Mouse (Mus musculus): ENCODE measurements around the gene Ext2. TPM values are rescaled to one million over a fixed set of nuclear protein-coding genes. Genes with fewer than 3 reads are reported as not detected.

The Ext2 gene
- total RNA-seq, 2 experiments from 2014 or later: 60.2 to 61.4 TPM

GRCm38 (mm10) chr2:93729585-93729984 lies 92.8 kb downstream of the Ext2 start:
- DNase-seq: no peak

DNA sequence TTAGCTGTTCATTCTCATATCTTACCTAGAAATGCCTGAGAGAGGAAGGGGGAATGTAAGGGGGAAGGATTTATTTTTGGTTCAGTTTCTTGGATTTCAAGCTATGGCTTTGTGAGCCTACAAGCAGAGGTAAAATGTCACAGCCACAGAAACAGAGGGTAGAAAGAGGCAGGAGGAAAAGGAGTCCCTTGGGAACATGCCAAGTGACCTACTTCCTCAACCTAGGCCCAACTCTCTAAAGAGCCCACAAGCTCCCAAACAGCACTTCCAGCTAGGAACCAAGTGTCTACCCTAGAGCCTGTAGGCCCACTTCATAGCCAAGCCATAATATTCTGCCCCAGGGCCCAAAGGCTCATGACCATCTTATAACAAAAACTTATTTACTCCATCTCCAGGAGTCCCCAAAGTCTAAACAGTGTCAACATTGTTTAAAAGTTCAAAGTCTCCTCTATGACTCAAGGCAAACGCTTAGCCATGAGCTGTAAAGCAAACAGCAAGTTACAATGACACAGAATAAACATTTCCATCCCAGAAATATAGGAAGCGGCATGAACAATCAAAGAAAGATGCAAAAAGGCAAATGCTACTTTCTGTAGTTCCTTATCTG lies 99.1 kb downstream of the Ext2 start:
- no peak for DNase-seq

GRCm38 (mm10) chr2:93720956-93721355 lies 101.4 kb downstream of the Ext2 start:
- no peak for DNase-seq

DNA sequence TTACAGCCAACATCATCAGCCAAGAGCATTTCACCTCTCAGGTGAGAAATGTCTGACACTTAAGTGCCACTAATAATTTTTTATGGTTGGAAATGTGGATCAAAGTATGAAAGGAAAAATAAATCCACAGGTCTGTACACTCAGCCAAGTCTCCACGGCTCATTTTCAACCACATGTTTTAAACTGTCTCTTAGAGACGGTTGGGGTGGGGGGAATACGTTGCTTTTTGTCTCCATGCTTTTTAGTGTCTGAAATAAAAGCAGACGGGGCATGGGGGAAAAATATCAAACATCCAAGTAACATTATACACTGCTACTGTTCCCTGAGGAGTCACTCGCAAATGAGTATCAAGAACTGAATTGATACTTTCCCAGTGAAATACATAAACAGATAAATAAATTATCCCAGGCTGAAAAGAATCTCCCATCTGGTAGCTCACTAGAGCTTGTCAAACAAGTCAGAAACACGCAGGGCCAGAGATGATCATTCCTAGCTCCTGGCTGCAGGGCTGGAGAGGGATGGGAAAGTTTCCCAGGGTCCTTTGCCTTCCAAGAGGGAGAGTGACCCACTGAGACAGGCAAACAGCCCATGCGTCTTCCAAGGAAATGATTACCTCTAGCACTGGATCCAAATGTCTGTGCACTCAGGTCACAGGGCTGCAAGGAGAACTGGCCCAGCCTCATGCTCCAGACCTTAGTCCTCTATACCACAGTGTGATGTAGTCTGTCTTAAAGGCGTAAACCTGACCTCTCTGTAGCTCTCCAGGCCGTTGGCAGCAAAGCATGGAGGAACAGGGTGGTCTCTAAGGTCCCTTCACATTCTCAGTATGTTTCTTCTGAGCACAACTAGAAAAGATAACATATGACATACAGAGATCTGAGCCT lies 102.3 kb downstream of the Ext2 start:
- DNase-seq: no peak

DNA sequence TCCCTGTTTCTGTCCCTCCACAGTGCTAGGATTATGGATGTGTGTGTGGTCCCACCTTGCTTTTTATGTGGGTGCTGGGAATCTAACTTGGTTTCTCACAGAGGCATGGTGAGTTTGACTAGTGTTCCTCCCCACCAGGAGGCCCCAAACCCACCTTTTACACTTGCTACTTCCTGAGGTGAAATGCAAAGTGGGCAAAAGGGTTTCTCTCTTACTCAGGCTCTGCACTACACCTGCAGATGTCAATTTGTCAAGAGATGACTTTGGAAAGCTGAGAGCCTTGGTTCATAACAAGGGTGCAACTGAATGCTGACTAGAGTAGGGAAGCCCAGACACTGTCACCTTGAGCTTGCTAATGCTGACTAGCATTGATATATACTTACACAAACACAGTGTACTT lies 109.1 kb downstream of the Ext2 start:
- DNase-seq: no peak

DNA sequence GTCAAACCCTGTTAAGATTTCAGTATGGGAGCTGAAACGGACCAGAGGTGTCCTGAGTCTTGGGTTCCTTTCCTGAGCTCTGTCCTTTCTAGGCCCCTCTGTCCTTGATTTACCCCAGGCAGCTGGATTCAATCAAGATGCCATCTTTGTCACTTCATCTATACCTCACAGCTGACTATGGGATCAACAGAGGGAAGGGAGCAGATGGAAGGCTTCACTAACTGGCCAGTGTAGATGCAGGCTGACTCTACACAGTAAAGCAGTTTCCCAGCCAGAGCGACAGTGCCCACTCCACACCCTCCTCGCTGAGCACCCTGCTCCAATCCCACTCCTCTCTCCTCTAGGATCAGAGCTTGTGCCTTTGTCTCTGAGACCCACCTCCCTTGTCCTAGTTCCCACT lies 110.9 kb downstream of the Ext2 start:
- no peak for DNase-seq

GRCm38 (mm10) chr2:93709696-93710095 lies 112.7 kb downstream of the Ext2 start:
- no peak for DNase-seq

DNA sequence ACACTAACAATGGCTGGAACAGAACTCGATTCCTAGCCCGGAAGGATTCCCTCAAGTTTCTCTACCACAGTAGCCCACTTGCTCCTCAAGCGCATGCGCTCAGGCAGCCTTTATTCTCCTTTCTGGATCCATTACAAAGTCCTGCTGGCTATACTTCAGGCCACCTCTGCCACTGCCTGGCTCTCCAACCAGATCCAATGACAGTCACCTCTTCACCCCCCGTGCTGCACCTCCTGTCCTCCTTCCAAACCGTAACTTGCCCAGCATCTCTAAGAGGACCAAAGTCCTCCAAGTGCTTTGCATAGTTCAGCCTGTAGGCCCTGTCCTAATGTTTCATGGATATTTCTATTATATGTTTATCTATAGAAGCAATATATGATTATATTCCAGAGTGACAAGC lies 113.1 kb downstream of the Ext2 start:
- no peak for DNase-seq

GRCm38 (mm10) chr2:93706825-93707224 lies 115.5 kb downstream of the Ext2 start:
- DNase-seq: no peak

- no peak for DNase-seq
Observed at GRCm38 (mm10) chr2:93706407-93706806, 116.0 kb downstream of the Ext2 start.

DNA sequence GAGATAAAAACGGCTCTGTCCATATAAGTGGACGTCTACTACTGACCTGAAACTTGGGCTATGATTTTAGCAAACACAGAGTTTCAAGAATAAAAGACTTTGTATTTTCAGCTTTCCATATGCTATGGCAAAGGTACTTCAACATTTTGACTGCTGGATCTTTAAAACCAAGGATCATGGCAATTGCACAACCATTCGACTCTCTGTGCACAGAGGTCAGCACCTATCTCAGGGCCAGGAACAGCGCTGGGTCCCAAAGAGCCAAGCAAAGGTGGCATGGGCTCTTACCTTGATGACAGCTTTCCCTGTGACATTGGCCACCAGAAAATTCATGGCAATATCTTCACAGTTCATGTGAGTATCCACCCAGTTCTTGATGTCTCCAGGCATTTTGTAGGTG lies 118.2 kb downstream of the Ext2 start:
- no peak for DNase-seq

- no peak for DNase-seq
Observed at GRCm38 (mm10) chr2:93702936-93703926, 119.1 kb downstream of the Ext2 start.

- DNase-seq: no peak
Observed at GRCm38 (mm10) chr2:93699346-93699745, 123.0 kb downstream of the Ext2 start.

GRCm38 (mm10) chr2:93696181-93696641 lies 126.2 kb downstream of the Ext2 start:
- DNase-seq: peak; percentile 20

DNA sequence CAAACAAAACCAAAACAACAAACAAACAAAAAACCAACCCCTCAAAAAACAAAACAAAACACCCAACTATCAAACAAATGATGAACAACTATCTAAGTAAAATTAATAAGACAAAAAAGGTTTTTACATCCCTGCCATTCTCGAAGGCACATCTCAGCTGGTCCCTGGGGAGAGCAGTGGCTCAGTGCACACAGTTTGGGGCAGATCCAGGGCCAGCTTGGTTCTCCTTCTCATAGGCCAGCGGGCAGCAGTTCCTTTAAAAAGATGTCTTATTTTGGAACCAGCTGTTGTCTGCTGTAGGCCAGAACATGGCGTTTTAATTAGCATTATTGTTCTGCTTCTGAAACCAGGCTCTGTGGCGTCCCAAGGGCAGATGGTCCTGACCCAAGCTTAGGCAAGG lies 129.3 kb downstream of the Ext2 start:
- DNase-seq: no peak

- no peak for DNase-seq
Observed at GRCm38 (mm10) chr2:93690064-93690930, 132.1 kb downstream of the Ext2 start.

DNA sequence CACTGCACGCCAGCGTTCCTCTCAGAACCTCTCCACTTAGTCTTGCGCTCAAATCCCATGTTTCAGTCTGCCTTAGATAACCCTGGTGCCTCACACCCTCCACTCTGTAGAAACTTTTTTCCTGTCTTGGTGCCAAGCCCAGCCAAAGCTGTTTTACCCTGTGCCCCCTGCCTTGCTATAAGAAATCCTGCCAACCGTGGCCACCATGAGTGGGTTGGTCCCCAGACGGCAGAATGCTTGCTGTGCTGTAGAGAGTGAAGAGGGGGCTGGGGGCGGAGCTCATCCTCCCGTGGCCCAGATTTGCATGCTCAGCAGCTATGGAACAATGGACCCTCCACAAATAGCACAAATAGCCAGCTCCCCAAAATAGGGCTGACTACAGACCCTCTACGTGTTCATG lies 138.7 kb downstream of the Ext2 start:
- no peak for DNase-seq

DNA sequence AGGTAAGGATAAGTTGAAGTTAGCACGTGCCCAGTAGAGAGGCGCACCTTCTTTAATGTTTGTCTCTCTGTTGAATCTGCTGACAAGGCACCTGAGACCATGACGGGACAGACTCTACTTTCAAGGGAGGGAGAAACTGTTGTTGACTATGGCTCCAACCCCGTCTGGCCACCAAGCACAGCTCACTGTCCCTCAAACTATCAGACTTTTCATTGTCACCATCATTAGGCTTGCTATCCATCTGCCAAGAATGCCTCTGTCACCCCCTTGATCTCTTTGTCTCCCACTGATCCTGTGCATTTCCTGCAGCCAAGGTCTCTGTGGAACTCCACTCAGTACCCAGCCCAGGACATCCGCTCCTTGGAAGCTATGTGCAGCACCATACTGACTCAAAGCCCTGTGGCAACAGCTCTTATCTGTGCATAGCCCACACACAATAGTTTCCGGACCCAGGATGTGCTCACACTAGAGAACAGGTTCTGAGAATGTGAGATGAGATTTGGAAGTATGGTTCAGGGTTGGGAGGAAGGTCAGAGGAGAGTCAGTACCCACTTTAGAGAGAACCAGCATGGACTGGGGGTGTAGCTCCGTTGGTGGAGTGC lies 139.7 kb downstream of the Ext2 start:
- no peak for DNase-seq

DNA sequence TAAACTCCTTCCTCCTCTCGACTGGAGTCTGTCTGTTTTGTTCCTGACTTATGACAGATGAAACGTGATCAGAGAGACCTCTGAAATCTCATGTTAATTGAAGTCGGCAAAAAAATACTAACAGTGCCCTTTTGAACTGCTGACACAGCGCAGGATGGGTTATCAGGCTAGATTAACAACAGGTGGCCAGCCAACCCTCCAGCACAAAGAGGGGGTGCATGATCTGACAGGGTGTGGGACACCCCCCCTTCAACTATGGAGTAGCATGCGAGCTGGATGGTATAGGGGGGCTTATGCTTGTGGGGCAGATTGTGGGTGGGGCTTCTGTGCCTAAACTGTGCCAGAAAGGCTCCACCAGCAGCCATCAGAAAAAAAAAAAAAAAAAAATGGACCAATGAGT lies 141.0 kb downstream of the Ext2 start:
- DNase-seq: no peak

DNA sequence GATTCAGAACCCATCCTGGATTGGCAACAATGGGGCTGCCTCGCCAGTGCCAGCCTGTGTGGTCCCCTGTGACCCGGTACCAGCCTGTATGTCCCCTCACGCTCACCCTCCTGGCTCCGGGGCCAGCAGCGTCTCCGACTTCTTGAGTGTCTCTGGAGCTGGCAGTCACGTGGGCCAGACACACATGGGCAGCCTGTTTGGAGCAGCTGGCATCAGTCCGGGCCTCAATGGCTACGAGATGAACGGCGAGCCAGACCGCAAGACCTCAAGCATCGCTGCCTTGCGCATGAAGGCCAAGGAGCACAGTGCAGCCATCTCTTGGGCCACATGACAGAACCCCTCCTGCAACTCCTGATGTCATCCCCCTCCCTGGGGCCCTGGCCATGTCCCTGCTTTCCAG lies 145.1 kb downstream of the Ext2 start:
- no peak for DNase-seq

DNA sequence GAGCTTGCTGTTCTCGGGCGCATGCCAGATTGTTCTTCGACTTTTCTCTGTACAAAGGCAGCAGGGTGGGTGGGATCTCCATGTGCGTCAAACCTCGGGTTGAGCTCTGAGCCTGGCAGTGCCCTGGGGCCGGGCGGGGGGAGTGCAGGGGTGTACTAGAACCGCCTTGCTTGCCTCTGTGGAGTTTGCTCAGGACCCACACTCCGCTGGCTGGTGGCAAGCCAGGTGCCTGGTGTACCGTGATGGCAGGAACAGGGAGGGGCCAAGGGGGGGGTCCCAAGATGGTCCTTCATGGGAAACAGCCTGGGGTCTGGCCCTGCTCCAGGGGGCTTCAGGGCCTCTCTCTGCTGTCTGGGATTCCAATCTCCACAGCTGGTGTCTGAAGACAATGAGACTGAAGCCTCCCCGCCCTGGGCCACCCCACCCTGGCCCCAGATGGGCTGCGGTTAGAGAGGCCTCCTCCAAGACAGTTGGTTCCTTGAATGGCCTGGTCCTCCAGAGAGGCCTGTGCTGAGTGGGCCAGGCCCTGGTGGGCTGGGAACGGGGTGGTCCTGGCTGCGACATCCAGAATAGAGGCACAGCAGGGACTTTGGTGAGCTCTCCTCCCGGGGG lies 150.7 kb downstream of the Ext2 start:
- no peak for DNase-seq

Data from heart, postnatal 4 days (tissue).